Mouse (Mus musculus): ENCODE measurements around the gene Nat8f1.

- no peak for TF ChIP-seq CTCF (IDR thresholded peaks at IDR 0.05; ENCODE audit: extremely low read depth, insufficient read length, insufficient replicate concordance, low read depth, low read length)
- no peak for TF ChIP-seq POLR2A (IDR thresholded peaks at IDR 0.05; ENCODE audit: low read depth, low read length)
These were observed 31.2 kb downstream of the Nat8f1 start for GRCm38 (mm10) chr6:85884311-85884710.

All from small intestine, adult 2 months (tissue).